Mouse (Mus musculus): ENCODE measurements around the gene Cplx2. TPM values are rescaled to one million over a fixed set of nuclear protein-coding genes. Genes with fewer than 3 reads are reported as not detected.

The Cplx2 gene
- 29.2 and 35.4 TPM in 2 replicates for total RNA-seq (2021)
- long read RNA-seq, experiment 1, partial matches to known transcripts: 0 of 9 reads
- long read RNA-seq, experiment 1, other reads (novel, unspliced or antisense): 9 of 9 reads
- long read RNA-seq, experiment 2, full-length matches to known transcripts: 1 of 10 reads
- long read RNA-seq, experiment 2, partial matches to known transcripts: 0 of 10 reads
- long read RNA-seq, experiment 2, other reads (novel, unspliced or antisense): 9 of 10 reads

DNA sequence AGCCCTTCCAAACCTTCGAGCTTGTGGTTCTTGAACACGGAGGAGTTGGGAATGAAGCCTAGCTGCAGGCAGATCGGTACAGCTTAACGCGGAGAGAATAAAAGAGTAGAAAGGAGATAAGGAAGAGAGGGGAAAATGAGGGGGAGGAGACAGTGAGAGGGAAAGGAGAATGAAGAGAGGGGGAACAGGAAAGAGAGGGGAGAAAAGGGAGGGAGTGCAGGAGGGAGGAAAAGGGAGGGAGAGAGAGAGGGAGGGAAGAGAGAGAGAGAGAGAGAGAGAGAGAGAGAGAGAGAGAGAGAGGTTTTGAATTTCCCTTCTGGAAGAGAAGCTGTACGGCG lies at the start of gene Cplx2:
TSS of gene Cplx2 (plus strand) at position 301 of the 338 bp plus-strand sequence.
- no peak for DNase-seq

DNA sequence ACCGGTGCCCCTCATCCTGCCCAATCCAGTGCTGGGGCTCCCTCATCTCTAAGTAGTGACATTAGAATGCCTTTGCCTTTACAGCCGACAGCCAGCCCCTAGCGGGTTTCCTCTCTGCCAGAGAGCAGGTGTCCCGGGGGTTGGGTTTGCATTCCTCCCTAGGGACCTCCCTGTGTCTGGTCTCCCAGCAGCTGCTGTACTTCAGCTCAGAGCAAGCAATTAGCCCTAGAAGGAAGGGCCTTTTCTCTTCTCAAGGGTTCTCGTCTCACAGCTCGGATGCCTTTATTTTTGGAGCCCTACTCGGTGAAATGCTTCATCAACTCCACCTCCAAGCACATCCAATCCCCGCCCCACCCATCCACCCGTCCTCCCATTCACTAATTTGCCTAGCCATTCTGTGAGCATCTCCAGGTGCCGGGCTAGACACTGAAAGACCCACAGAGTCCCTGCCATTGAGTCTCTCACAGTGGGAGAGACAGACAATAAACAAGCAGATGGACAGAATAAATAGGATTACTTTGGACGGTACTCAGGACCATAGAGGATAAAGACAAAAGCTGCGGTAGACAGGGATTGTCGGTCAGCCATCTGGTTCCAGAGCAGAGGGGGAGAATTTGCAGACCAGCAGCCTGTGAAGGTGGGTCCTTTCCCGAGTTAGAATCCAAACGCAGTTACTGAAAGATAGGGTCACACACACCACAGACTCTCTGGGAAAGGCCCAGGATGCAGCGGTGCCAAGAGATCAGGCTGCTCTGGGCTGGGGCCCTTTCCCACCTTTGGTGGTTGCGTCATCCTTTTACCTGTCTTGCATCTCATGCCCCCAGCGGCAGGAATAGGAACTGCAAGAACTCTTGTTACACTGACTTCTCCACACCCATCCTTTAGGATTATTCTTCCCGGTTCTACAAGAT lies 48.5 kb upstream of the Cplx2 start:
- peak; percentile 66 for DNase-seq

DNA sequence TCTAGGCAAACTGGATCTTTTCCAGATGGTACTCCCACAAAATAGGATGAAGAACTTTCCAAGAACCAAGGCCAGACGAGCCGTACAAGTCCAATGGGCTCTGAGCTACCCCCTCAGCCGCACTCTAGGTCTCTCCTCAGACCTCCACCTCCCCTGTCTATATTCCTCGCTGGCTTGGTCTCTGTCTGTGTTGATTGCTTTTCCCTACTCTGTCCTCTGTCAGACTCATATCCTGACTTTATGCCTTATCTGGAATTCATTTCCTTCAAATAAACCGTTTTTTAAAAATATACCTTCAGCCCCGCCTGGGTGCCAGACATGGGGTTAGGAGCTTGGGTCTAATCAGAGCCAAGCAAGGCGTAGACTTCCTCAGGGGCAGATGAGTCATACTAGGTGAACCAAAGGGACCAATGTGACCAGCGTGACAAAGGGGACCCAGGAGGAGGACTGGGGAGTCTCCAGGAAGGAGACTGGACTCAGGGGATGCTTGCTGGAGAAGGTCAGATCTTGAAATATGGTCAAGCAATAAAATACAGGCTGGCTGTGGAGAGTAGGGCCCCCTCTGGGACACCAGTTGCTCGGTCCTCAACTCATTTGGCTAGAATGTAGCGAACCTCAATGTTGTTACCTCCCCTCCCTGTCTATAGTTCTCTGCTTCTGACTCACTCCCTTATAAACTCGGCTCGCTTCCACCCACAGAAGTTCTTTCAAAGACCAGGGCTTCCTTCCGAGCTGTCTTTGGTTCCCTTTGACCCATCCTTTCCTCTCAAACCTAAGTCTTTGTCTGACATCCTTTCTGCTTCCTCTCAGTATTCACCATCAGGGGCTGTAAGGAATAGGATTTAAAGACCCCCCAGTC lies 47.6 kb upstream of the Cplx2 start:
- DNase-seq: no peak

DNA sequence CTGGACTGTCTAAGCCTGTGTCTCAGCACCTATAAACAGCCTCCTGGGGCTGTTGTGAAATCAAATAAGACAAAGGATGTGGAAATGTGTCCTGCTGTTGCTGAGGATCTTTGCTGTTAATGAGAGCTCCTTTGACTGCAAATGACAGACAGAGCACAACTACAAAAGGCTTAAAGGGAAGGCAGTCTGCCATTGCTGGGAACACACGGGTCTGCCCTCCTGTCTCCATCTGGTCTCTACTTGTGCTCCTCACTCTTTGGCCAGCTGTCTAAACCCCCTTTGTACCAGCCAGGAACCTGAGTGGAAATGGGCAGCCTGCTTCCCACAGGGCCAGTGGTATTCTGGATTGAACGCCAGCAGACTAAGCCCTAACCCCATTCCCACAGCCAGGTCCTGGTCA lies 47.0 kb upstream of the Cplx2 start:
- DNase-seq: no peak

DNA sequence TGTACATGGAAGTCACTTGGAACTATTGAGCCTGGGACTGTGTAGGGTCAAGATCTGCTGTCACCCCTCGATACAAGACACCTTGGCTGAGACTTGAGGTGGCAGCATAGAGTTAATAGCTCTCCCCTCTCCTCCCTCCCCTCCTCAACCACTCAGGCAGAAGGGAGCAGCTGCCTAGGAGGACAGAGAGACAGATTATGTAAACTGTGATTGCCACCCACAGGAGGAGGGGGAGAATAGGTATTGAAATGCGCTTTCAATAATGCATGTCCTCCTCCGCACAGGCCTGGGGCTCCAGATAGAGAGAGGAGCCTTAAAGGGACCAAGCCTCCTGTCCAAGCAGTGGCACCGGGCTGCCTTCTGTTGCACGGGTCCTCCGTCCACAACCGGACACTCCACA lies 45.3 kb upstream of the Cplx2 start:
- DNase-seq: no peak

DNA sequence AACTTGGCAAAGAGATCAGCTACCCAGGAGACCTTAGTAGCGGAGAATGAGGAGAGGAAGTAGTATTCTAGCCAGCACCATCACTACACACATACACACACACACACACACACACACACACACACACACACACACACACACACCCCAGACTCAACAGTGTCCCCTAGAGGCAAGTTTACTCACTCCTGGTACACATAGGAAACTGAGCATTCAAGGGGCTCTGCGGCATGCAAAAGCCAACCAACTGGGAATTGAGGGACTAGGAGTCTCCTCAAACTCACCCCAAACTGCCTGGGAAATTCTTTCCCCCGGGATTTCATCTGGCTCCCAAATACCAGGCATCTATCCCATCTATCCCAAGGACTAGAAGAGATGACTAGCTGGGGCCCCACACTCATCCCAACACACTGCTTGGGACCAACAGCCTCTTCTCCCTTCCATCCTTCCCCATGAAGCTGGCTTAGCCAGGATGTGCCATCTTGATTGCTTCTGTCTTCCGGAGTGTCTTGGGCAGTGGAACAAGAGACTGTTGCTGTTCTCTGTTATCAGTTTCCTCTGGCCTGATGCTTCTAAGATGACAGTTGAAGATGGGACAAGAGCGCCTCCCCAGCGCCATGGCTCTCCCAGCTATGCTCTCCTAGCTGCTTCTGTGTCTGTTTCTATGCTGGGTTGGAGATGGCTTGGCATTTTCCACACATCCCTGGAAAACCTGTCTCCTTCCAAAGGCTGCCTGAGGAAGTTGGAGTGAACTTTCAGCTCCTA lies 44.3 kb upstream of the Cplx2 start:
- no peak for DNase-seq

DNA sequence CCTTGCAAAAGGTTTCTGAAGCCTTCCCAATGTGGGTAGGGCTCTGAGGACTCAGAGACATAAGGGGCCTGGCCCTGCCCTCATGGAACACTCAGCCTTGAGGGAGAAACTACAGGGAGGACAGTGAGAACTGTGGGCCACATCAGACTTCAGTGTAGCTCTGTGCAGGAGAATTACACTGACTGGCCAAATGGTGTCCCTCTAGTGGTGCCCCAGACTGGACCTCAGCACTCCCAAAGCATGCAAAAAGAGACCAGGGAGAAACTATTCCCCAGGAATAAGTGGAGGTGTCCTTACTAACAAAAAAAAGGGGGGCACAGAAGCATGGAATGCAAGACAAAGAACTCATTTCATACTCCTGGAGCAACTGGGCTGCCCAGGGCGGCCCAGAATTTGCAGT lies 43.1 kb upstream of the Cplx2 start:
- DNase-seq: no peak

DNA sequence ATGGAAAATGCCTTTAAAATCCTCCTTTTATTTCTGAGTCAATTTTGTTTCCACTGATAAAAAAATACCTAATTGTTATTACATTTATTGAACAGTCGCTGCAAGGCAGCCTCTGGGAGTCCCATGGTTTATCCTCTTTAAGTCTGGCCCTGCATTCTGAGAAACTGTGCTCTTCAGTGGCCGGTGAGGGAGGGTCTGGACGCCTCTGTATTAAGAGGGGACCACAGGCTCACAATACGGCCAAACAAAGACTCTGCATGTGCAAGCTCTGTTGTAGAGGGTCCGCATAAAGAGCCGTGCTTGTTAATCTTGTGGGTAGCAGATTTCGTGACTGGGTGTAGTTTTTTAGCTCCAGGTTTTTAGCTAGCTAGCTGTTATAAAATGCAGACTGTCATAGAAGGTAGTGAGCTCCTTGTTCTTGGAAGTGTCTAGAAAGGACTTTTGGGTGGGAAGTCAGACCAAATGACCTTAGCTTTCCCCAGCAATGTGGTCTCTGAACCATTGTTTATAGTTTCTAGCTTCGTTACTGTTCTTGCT lies 42.1 kb upstream of the Cplx2 start:
- no peak for DNase-seq

DNA sequence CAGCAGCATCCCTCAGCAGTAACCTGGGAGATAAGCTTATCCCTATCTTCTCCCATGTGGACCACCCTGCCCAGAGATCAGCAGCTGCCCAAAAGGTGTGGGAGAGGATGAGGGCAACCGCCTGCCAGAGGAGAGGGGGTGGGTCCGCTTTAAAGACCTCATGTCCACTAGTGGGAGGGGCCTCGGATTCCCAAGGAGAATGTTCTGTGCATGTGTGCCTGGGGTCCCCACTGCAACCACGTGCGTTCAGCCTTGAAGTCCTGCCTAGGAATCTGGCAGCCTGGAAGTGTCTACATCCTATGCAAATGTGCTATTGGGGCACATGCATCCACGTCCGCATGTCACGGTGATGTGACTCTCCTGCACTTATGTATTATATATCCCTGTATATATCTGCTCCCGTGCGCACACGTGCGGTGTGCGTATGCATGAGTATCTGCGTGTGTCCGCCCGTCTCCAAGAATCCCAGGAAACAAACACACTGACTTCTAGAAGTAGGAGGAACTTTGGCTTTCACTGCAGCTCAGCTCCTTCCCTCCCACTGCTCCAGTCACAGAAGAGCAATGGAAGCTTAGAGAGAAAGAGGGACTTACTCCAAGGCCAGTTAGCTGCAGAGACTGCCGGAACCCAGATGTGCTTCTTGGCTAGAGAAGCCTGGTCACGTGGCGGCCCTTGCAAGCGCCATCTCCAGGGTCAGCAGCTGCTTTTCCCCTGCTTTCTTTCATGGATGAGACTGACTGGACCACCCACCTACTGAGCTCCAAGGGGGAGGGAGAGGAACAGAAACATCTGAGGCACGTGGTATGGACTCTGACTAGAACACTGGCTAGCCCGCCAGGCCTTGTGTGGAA lies 39.1 kb upstream of the Cplx2 start:
- peak; percentile 47 for DNase-seq

DNA sequence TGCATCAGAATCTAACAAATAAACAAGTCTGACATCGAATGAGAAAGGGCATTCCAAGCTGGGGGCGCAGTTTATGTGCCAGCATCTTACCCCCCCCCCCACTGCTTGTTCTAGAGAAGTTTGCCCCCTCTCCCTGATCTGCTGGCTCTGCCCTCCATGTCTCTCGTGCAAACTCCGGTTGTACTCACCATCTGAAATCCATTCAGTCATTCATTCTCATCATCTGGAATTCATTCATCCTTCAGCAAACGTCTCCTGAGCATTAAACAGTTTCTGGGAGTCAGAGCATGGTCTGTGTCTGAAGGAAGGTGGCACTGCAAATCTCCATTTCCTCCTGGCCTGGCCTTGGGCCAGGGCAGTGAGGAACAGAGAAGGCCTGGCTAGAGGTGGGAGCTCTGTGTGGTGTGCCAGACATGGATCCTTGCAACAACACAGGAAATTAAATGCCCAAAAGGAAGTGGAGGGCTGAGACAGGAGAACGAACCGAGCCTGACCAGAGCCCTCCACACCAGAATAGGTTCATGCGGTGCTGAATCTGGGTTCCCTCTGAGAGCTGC lies 38.1 kb upstream of the Cplx2 start:
- DNase-seq: no peak

DNA sequence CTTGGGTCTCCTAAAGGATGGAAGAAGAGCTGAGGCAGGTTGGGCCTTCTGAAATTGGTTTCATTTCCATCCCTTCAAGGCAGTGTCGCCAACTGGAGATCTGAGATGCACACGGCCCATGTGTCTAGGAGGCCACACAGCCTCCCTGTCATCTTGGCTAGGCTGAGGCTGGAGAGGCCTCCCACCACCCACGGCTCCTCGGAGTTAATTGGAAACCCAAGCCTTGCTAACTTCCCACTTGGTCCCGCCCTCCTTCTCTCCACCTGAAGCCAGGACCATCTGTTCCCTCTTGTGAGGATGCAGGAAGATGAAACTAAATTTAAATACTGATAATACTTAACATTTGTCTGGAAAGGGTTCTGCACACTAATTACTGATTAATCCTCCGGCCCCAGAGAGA lies 34.1 kb upstream of the Cplx2 start:
- DNase-seq: no peak

DNA sequence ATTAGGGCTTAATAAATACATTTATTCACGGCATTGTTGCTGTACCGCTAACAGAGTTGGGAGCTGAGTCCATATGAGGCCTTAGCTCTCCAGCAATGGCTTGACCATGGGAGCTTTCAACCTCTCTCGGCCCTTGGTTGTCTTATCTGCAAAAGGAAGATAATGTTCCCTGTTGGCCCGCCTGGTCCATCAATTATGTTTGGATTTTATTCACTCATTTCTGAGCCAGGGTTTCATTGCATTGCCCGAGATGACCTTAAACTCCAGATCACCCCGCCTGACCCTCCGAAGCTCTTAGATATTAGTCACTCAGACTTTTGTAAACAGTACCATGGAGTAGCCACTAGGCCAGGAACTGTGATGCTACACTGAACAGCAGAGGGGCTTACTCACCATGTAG lies 33.6 kb upstream of the Cplx2 start:
- DNase-seq: peak; percentile 74

DNA sequence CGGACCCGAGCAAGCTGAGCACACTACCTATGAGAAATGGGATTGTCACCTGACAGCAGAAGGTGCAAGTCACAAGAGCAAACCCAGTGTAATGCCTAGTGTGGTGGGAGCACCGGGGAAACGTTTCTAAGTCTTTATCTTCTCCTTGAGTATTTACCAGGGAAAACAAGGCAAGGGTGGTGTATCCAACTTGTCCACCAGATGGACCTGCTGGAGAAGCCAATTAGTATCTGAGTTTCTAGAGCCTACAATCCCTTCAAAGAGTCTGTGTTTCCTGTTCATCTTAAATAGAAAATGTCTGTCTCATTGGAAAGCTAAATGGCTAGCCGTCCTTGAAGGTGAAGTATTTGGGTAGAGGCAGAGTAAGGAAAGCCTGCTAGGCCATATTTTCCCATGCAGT lies 32.3 kb upstream of the Cplx2 start:
- DNase-seq: no peak

DNA sequence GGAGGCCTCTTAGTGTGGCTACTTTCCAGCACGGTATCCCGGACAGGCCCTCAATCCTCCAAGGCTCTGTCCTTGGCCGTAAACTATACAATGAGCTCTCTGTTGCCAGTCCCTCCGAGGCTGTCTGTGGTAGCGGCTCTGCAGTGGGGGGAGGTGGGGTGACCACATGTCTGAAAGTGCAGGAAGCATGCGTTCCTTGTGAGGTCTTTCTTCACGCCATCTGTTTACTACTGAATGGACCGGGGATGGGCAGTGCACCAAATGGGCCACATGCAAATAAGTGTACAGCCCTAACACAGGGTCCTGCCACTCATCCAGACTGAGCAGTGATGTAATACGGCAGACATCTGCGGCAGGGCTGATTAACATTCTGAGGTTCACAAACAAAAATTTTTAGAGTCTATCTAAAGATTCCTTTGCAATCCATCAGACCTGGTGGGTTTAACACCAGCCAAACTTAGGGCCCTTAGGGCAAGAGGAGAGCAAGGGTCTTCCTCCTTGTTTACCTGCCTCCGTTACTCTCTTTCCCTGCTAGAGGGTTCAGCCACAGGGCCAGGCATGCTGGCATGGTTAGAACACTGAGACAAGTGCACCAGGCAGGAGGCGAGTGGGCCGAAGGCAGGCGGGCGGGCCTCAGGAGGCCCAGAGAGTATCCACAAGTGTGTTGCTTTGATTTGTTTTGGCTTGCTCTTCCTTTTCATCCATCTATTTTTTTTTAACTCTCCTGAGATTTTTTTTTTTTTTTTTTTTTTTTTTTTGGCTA lies 25.1 kb upstream of the Cplx2 start:
- no peak for DNase-seq

DNA sequence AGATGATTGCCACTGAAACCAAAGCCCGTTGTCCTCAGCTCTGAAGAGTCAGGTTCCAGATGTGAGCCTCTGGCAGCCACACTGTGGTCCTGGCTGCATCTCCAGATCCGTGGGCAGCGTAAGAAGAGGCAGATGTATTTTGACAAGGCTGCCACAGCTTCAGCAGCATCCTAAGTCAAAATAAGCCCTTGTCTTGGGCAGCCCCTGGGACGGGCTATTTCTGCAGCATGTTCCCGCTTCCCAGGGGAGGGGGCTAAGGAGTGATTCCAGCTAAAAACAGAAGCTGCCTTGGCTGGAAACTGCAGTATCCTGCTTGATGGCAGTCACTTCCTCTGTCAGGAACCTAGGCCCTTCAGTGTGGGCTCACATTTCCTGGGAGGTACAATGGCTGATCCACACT lies 23.1 kb upstream of the Cplx2 start:
- DNase-seq: no peak

DNA sequence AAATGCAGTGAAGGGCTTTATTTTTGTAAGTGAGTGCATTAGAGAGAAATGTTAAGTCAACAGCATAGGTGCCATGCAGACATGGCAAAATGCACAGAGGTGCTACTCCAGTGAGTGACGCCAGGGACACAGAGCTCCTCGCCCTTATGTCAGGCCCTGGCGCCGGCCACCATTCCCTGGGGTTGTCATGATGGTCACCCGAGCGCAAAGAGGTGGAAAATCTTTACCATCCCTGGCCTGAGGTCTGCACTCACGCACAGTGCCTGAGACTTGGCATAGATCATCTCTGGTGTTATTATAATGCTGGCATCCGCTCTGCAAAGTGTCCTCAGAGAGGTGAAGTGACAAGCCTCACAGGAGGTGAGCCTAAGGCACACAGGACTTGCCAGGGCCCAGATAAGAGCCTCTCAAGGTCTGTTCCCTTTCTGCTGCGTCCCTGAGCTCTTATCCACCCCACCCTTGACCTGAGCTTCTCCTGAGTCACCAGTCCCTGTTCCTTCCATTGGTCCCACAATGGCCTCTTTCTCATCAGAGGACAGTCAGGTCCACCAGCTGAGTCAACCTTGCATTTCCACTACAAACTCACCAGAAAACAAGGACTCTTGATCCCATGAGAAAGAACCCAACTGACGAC lies 21.9 kb upstream of the Cplx2 start:
- peak; percentile 55 for DNase-seq

DNA sequence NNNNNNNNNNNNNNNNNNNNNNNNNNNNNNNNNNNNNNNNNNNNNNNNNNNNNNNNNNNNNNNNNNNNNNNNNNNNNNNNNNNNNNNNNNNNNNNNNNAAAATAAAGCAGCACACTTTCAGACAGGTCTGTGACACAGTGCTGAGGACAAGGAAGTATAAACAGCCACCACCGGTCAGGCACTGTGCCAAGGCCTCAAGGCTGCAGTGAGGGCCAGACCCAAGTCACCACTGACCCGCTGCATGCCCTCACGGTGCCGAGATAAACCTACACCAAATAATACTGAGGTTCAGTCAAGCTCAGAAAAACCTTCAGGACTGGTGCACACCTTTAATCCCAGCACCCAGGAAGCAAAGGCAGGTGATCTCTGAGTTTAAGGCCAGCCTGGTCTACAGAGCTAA lies 13.7 kb upstream of the Cplx2 start:
- DNase-seq: peak; percentile 89

DNA sequence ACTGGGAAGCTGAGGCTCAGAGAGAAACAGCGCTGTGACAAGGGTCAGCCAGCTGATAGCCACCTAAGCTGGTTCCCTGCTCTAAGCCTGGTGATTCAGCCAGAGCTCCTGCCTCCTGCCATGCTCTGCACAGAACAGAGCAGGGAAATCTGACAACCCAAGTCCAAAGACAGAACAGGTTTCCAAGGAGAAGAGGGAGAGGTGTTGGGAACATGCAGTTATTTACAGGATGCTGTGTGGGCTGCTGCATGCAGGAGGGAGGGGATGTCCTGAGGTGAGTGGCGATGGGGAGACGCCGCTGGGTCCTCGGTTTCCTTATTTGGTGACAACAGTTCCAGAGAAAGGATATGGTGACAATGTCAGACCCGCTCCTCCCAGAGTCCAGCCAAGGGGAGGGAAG lies 12.0 kb upstream of the Cplx2 start:
- DNase-seq: no peak

DNA sequence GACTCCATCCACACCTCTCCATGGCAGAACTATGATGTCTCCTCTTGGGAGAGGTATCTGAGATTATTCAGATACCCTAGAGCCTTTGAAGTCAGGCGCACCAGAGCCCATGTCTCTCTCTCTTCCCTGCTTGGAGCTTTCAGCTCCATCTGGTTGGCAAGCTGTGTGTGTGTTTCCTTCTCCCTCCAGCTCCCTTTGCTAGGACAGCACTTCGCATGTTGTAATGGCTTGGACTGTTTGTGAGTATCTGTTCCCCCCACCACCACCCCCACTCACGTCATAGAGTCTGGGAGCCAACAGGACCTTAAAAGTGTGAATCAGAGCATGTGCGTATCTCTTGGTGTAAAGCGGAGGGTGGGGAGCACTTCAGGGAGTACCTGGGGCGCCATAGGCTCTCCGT lies 6.5 kb upstream of the Cplx2 start:
- no peak for DNase-seq
